Mouse (Mus musculus) olfactory bulb, adult 2 months (tissue): Measurements from ENCODE around the gene Adcy2.

Experiments used
- CTCF ChIP-seq: fragments of 200-500 bp; IDR thresholded peaks from 2 replicates; pipeline ENCODE4 v1.5.1; 2012; ENCODE audit warnings: low read depth, mild to moderate bottlenecking, low read length, moderate library complexity; ENCODE audit not compliant: insufficient read depth
- POLR2A ChIP-seq: fragments of 200-500 bp; IDR thresholded peaks from 2 replicates; pipeline ENCODE4 v1.6.1; 2012; ENCODE audit warnings: mild to moderate bottlenecking, low read depth, low read length, moderate library complexity; ENCODE audit not compliant: insufficient read depth

- TF ChIP-seq CTCF (no peak), POLR2A (no peak)
These were observed 206.1 kb downstream of the Adcy2 start for GRCm38 (mm10) chr13:68793286-68793685.
